Mouse (Mus musculus) hindbrain, embryonic 10.5 days (tissue): ENCODE results near the gene Herc1. TPM values are rescaled to one million over a fixed set of nuclear protein-coding genes. Genes with fewer than 3 reads are reported as not detected.

ENCODE experiments used
- DNase-seq: peaks from one replicate; pipeline ENCODE4 v3.0.0-alpha.2; 2017; ENCODE audit warnings: low spot score
- H3K27ac ChIP-seq: fragments of 300-500 bp; sonication (generic); 2 replicates; pipeline ENCODE4 v1.5.1; 2016; ENCODE audit warnings: mild to moderate bottlenecking, moderate library complexity
- H3K27me3 ChIP-seq: fragments of 300-500 bp; sonication (generic); 2 replicates; pipeline ENCODE4 v1.6.1; 2016; ENCODE audit warnings: mild to moderate bottlenecking; ENCODE audit not compliant: poor library complexity, insufficient read depth, severe bottlenecking
- H3K36me3 ChIP-seq: fragments of 300-500 bp; sonication (generic); 2 replicates; pipeline ENCODE4 v1.6.1; 2016; ENCODE audit warnings: mild to moderate bottlenecking, moderate library complexity
- H3K4me1 ChIP-seq: fragments of 300-500 bp; sonication (generic); replicated peaks from 2 replicates; pipeline ENCODE4 v1.6.1; 2016; ENCODE audit warnings: mild to moderate bottlenecking
- H3K4me3 ChIP-seq: fragments of 300-500 bp; sonication (generic); 2 replicates; pipeline ENCODE4 v1.5.1; 2016; ENCODE audit warnings: mild to moderate bottlenecking, moderate library complexity
- H3K9me3 ChIP-seq: fragments of 300-500 bp; sonication (generic); 2 replicates; pipeline ENCODE4 v1.6.1; 2016; ENCODE audit warnings: mild to moderate bottlenecking, moderate library complexity
- WGBS: fragments of 180-500 bp; shearing (Covaris S2); methylation state at CpG from one replicate; pipeline ENCODE4 v1.1.7; 2016; 5-methylcytosine and 5-hydroxymethylcytosine counted together
- polyA plus RNA-seq: library from polyadenylated mRNA; unstranded; fragments of >200 nt; fragmentation: Nextera tagmentation; extraction: Ambion mirVana; gene quantifications from 2 replicates; pipeline ENCODE4 v1.2.1, GENCODE M21; 2016

Gene Herc1
- polyA plus RNA-seq, 1 experiment from 2014 or later, result 30.5 TPM

GRCm38 (mm10) chr9:66477785-66478184 lies 127.5 kb downstream of the Herc1 start:
- Histone ChIP-seq H3K4me3 (no peak overlapping the region), H3K36me3 (peaks cover 88% of the 10 kb centered on the region), H3K27ac (no peak overlapping the region), H3K27me3 (no peaks in the 10 kb centered on the region), H3K4me1 (no peaks in the 10 kb centered on the region), H3K9me3 (no peaks in the 10 kb centered on the region)
- DNase-seq, result no peak
- 90% methylated on average over 2 of the region's 2 CpGs for WGBS

GRCm38 (mm10) chr9:66483429-66483828 lies 133.2 kb downstream of the Herc1 start:
- H3K27me3 ChIP-seq, result no peaks in the 10 kb centered on the region
- no peaks in the 10 kb centered on the region for H3K4me1 ChIP-seq
- no peak overlapping the region for H3K4me3 ChIP-seq
- no peak for DNase-seq
- WGBS, result 94% methylated on average over 3 of the region's 3 CpGs
- no peak overlapping the region for H3K27ac ChIP-seq
- H3K36me3 ChIP-seq, result peaks cover 91% of the 10 kb centered on the region
- H3K9me3 ChIP-seq, result no peaks in the 10 kb centered on the region

- no peaks in the 10 kb centered on the region for H3K4me1 ChIP-seq
- H3K36me3 ChIP-seq, result peaks cover 99% of the 10 kb centered on the region
- H3K27me3 ChIP-seq, result no peaks in the 10 kb centered on the region
- no peaks in the 10 kb centered on the region for H3K9me3 ChIP-seq
- DNase-seq, result no peak
- H3K4me3 ChIP-seq, result no peak overlapping the region
- no peak overlapping the region for H3K27ac ChIP-seq
Measured at GRCm38 (mm10) chr9:66488786-66489185, 138.5 kb downstream of the Herc1 start.

GRCm38 (mm10) chr9:66492361-66492760 lies 142.1 kb downstream of the Herc1 start:
- Histone ChIP-seq H3K4me3 (no peak overlapping the region), H3K36me3 (peaks cover 99% of the 10 kb centered on the region), H3K27ac (no peak overlapping the region), H3K27me3 (no peaks in the 10 kb centered on the region), H3K4me1 (no peaks in the 10 kb centered on the region), H3K9me3 (no peaks in the 10 kb centered on the region)
- no peak for DNase-seq
- WGBS, result 80% methylated on average over 1 of the region's 1 CpGs

- peaks cover 99% of the 10 kb centered on the region for H3K36me3 ChIP-seq
- H3K4me3 ChIP-seq, result no peak overlapping the region
- H3K9me3 ChIP-seq, result no peaks in the 10 kb centered on the region
- no peaks in the 10 kb centered on the region for H3K27me3 ChIP-seq
- H3K4me1 ChIP-seq, result no peaks in the 10 kb centered on the region
- no peak for DNase-seq
- H3K27ac ChIP-seq, result no peak overlapping the region
Measured at GRCm38 (mm10) chr9:66493992-66494391, 143.7 kb downstream of the Herc1 start.

GRCm38 (mm10) chr9:66501248-66501647 lies 151.0 kb downstream of the Herc1 start:
- DNase-seq, result no peak
- Histone ChIP-seq H3K4me3 (no peak overlapping the region), H3K27me3 (no peaks in the 10 kb centered on the region), H3K27ac (no peak overlapping the region), H3K36me3 (peaks cover 93% of the 10 kb centered on the region), H3K4me1 (peaks cover 27% of the 10 kb centered on the region), H3K9me3 (no peaks in the 10 kb centered on the region)
- WGBS, result 86% methylated on average over 2 of the region's 2 CpGs

- Histone ChIP-seq H3K4me1 (peaks cover 45% of the 10 kb centered on the region), H3K36me3 (peaks cover 91% of the 10 kb centered on the region), H3K4me3 (no peak overlapping the region), H3K9me3 (no peaks in the 10 kb centered on the region), H3K27ac (peak overlapping the region; percentile 84), H3K27me3 (no peaks in the 10 kb centered on the region)
- 87% methylated on average over 4 of the region's 4 CpGs for WGBS
- no peak for DNase-seq
Measured at GRCm38 (mm10) chr9:66503879-66504411, 153.7 kb downstream of the Herc1 start.

- Histone ChIP-seq H3K27me3 (no peaks in the 10 kb centered on the region), H3K9me3 (no peaks in the 10 kb centered on the region), H3K4me3 (no peak overlapping the region), H3K27ac (peak overlapping the region; percentile 84; the same call in 1 of the 2 replicates), H3K36me3 (peaks cover 91% of the 10 kb centered on the region), H3K4me1 (peaks cover 45% of the 10 kb centered on the region)
- no peak for DNase-seq
- WGBS, result 92% methylated on average over 13 of the region's 13 CpGs
Measured at GRCm38 (mm10) chr9:66504518-66504917, 154.3 kb downstream of the Herc1 start.

GRCm38 (mm10) chr9:66505141-66505917 lies 155.1 kb downstream of the Herc1 start:
- no peaks in the 10 kb centered on the region for H3K9me3 ChIP-seq
- H3K4me1 ChIP-seq, result peaks cover 48% of the 10 kb centered on the region

GRCm38 (mm10) chr9:66506011-66506410 lies 155.8 kb downstream of the Herc1 start:
- H3K27ac ChIP-seq, result peak overlapping the region; percentile 84
- H3K27me3 ChIP-seq, result no peaks in the 10 kb centered on the region
- no peaks in the 10 kb centered on the region for H3K9me3 ChIP-seq
- peaks cover 88% of the 10 kb centered on the region for H3K36me3 ChIP-seq
- no peak overlapping the region for H3K4me3 ChIP-seq
- peak; percentile 60 for DNase-seq
- H3K4me1 ChIP-seq, result peaks cover 55% of the 10 kb centered on the region
- 32% methylated on average over 4 of the region's 4 CpGs for WGBS

More at GRCm38 (mm10) chr9:66505141-66505917, 155.1 kb downstream of the Herc1 start:
- H3K27me3 ChIP-seq, result no peaks in the 10 kb centered on the region
- H3K27ac ChIP-seq, result peak overlapping the region; percentile 84
- DNase-seq, result no peak
- peaks cover 92% of the 10 kb centered on the region for H3K36me3 ChIP-seq
- WGBS, result 75% methylated on average over 9 of the region's 9 CpGs
- 0 out of 2 replicates have a peak overlapping the region, but pooled peaks have one; percentile 2 for H3K4me3 ChIP-seq

- peaks cover 58% of the 10 kb centered on the region for H3K4me1 ChIP-seq
- peaks cover 84% of the 10 kb centered on the region for H3K36me3 ChIP-seq
Measured at GRCm38 (mm10) chr9:66506424-66506823, 156.2 kb downstream of the Herc1 start.

GRCm38 (mm10) chr9:66507684-66508083 lies 157.4 kb downstream of the Herc1 start:
- no peak for DNase-seq
- Histone ChIP-seq H3K9me3 (no peaks in the 10 kb centered on the region), H3K27ac (peak overlapping the region; percentile 6), H3K27me3 (no peaks in the 10 kb centered on the region), H3K4me3 (no peak overlapping the region), H3K36me3 (peaks cover 72% of the 10 kb centered on the region), H3K4me1 (peaks cover 71% of the 10 kb centered on the region)
- 83% methylated on average over 3 of the region's 3 CpGs for WGBS

More at GRCm38 (mm10) chr9:66506424-66506823, 156.2 kb downstream of the Herc1 start:
- Histone ChIP-seq H3K4me3 (no peak overlapping the region), H3K9me3 (no peaks in the 10 kb centered on the region), H3K27me3 (no peaks in the 10 kb centered on the region), H3K27ac (peak overlapping the region; percentile 84)
- no peak for DNase-seq

- Histone ChIP-seq H3K36me3 (peaks cover 71% of the 10 kb centered on the region), H3K27ac (no peak overlapping the region), H3K27me3 (no peaks in the 10 kb centered on the region), H3K9me3 (no peaks in the 10 kb centered on the region), H3K4me3 (no peak overlapping the region), H3K4me1 (peaks cover 76% of the 10 kb centered on the region)
- 82% methylated on average over 4 of the region's 4 CpGs for WGBS
- DNase-seq, result no peak
Measured at GRCm38 (mm10) chr9:66508890-66509399, 158.7 kb downstream of the Herc1 start.
